Mouse (Mus musculus) cerebellum, adult 2 months (tissue): ENCODE results near the gene Espl1.

Experiments
- CTCF ChIP-seq: fragments of 200-500 bp; IDR thresholded peaks from 2 replicates; pipeline ENCODE4 v1.5.1; 2011; ENCODE audit warnings: low read depth, mild to moderate bottlenecking, control low read depth, low read length, moderate library complexity, borderline replicate concordance; ENCODE audit not compliant: insufficient read depth
- POLR2A ChIP-seq: fragments of 200-500 bp; IDR thresholded peaks from 2 replicates; pipeline ENCODE4 v1.6.1; 2011; ENCODE audit warnings: low read length, control low read depth, borderline replicate concordance; ENCODE audit not compliant: insufficient read depth

- TF ChIP-seq CTCF (no peak), POLR2A (no peak)
Measured at GRCm38 (mm10) chr15:102356501-102357325, 60.6 kb downstream of the Espl1 start.
